Mouse (Mus musculus) mature B cell (primary cell): ENCODE results near the gene Llph.

ENCODE experiments used
- in situ Hi-C: fragments of 300-500 bp; cut with MboI; formaldehyde crosslinking; loops from 2 replicates; pipeline ENCODE4 v1.14.3; 2019

Gene Llph

GRCm38 (mm10) chr10:120219578-120220359 is 7.1 kb upstream of the Llph start:
- in situ Hi-C loops, result no loop called here

- in situ Hi-C loops, result no loop called here
Measured at GRCm38 (mm10) chr10:120220776-120221175, 6.1 kb upstream of the Llph start.

GRCm38 (mm10) chr10:120231718-120232117 is 4.8 kb downstream of the Llph start:
- in situ Hi-C loops, result no loop called here

- in situ Hi-C loops, result no loop called here
Measured at GRCm38 (mm10) chr10:120233655-120234367, 6.9 kb downstream of the Llph start.

- in situ Hi-C loops, result no loop called here
Measured at GRCm38 (mm10) chr10:120236855-120237254, 10.0 kb downstream of the Llph start.

- in situ Hi-C loops, result no loop called here
Measured at GRCm38 (mm10) chr10:120238241-120238640, 11.4 kb downstream of the Llph start.

GRCm38 (mm10) chr10:120239476-120239875 is 12.6 kb downstream of the Llph start:
- in situ Hi-C loops, result no loop called here

- in situ Hi-C loops, result no loop called here
Measured at GRCm38 (mm10) chr10:120242421-120242820, 15.6 kb downstream of the Llph start.

- in situ Hi-C loops, result no loop called here
Measured at GRCm38 (mm10) chr10:120245681-120246080, 18.8 kb downstream of the Llph start.

GRCm38 (mm10) chr10:120246994-120247750 is 20.3 kb downstream of the Llph start:
- in situ Hi-C loops, result no loop called here

- in situ Hi-C loops, result no loop called here
Measured at GRCm38 (mm10) chr10:120250911-120251683, 24.2 kb downstream of the Llph start.

GRCm38 (mm10) chr10:120251791-120252190 is 24.9 kb downstream of the Llph start:
- in situ Hi-C loops, result no loop called here

- in situ Hi-C loops, result no loop called here
Measured at GRCm38 (mm10) chr10:120252800-120253199, 25.9 kb downstream of the Llph start.

- in situ Hi-C loops, result no loop called here
Measured at GRCm38 (mm10) chr10:120257231-120257630, 30.4 kb downstream of the Llph start.

- in situ Hi-C loops, result no loop called here
Measured at GRCm38 (mm10) chr10:120267790-120268189, 40.9 kb downstream of the Llph start.

GRCm38 (mm10) chr10:120269946-120270345 is 43.1 kb downstream of the Llph start:
- in situ Hi-C loops, result no loop called here

- in situ Hi-C loops, result no loop called here
Measured at GRCm38 (mm10) chr10:120270777-120271176, 43.9 kb downstream of the Llph start.

GRCm38 (mm10) chr10:120271318-120271717 is 44.4 kb downstream of the Llph start:
- in situ Hi-C loops, result no loop called here

GRCm38 (mm10) chr10:120271879-120272269 is 45.0 kb downstream of the Llph start:
- in situ Hi-C loops, result no loop called here

- in situ Hi-C loops, result no loop called here
Measured at GRCm38 (mm10) chr10:120272270-120272883, 45.5 kb downstream of the Llph start.

- in situ Hi-C loops, result no loop called here
Measured at GRCm38 (mm10) chr10:120273335-120273734, 46.5 kb downstream of the Llph start.
